Mouse (Mus musculus): ENCODE data around the gene Lsamp. TPM values are rescaled to one million over a fixed set of nuclear protein-coding genes. Genes with fewer than 3 reads are reported as not detected.

Lsamp gene
- polyA plus RNA-seq, 1 experiment from 2014 or later = 1.5 TPM

- H3K27ac ChIP-seq (ENCODE audit: low read depth, low read length) = no peak overlapping the region
- H3K36me3 ChIP-seq (ENCODE audit: control insufficient read depth, insufficient read depth) = no peaks in the 10 kb centered on the region
- no peak overlapping the region for H3K4me3 ChIP-seq (ENCODE audit: low read depth, low read length)
- WGBS = 63% methylated on average over 1 of the region's 1 CpGs
- H3K4me2 ChIP-seq (replicated peaks; ENCODE audit: low read depth) = no peak overlapping the region
- H3K27me3 ChIP-seq (replicated peaks; ENCODE audit: control insufficient read depth, insufficient read depth, low read length) = no peaks in the 10 kb centered on the region
- no peak overlapping the region for H3K9ac ChIP-seq (ENCODE audit: low read depth, low read length)
- H3K4me1 ChIP-seq (replicated peaks; ENCODE audit: control insufficient read depth, insufficient read depth, low read length) = no peaks in the 10 kb centered on the region
- H3K9me3 ChIP-seq (ENCODE audit: control insufficient read depth) = no peaks in the 10 kb centered on the region
- no peak for ATAC-seq
- TF ChIP-seq CTCF (IDR thresholded peaks at IDR 0.05; ENCODE audit: low read depth) = no peak
Measured at GRCm38 (mm10) chr16:40907892-40908291, 923.7 kb downstream of the Lsamp start.

GRCm38 (mm10) chr16:40914141-40914540 is 930.0 kb downstream of the Lsamp start:
- no peak overlapping the region for H3K4me2 ChIP-seq (replicated peaks; ENCODE audit: low read depth)
- no peak for TF ChIP-seq CTCF (IDR thresholded peaks at IDR 0.05; ENCODE audit: low read depth)
- 82% methylated on average over 2 of the region's 2 CpGs for WGBS
- H3K36me3 ChIP-seq (ENCODE audit: control insufficient read depth, insufficient read depth) = no peaks in the 10 kb centered on the region
- no peak overlapping the region for H3K4me3 ChIP-seq (ENCODE audit: low read depth, low read length)
- no peak for ATAC-seq
- H3K9ac ChIP-seq (ENCODE audit: low read depth, low read length) = no peak overlapping the region
- H3K9me3 ChIP-seq (ENCODE audit: control insufficient read depth) = no peaks in the 10 kb centered on the region
- H3K27ac ChIP-seq (ENCODE audit: low read depth, low read length) = no peak overlapping the region
- no peaks in the 10 kb centered on the region for H3K27me3 ChIP-seq (replicated peaks; ENCODE audit: control insufficient read depth, insufficient read depth, low read length)
- no peaks in the 10 kb centered on the region for H3K4me1 ChIP-seq (replicated peaks; ENCODE audit: control insufficient read depth, insufficient read depth, low read length)

GRCm38 (mm10) chr16:40930596-40930995 is 946.4 kb downstream of the Lsamp start:
- no peak overlapping the region for H3K4me2 ChIP-seq (replicated peaks; ENCODE audit: low read depth)
- no peak overlapping the region for H3K27ac ChIP-seq (ENCODE audit: low read depth, low read length)
- no peak overlapping the region for H3K4me3 ChIP-seq (ENCODE audit: low read depth, low read length)
- H3K4me1 ChIP-seq (replicated peaks; ENCODE audit: control insufficient read depth, insufficient read depth, low read length) = no peaks in the 10 kb centered on the region
- TF ChIP-seq CTCF (IDR thresholded peaks at IDR 0.05; ENCODE audit: low read depth) = no peak
- no peaks in the 10 kb centered on the region for H3K9me3 ChIP-seq (ENCODE audit: control insufficient read depth)
- H3K27me3 ChIP-seq (replicated peaks; ENCODE audit: control insufficient read depth, insufficient read depth, low read length) = no peaks in the 10 kb centered on the region
- 42% methylated on average over 4 of the region's 4 CpGs for WGBS
- ATAC-seq = no peak
- no peak overlapping the region for H3K9ac ChIP-seq (ENCODE audit: low read depth, low read length)
- H3K36me3 ChIP-seq (ENCODE audit: control insufficient read depth, insufficient read depth) = no peaks in the 10 kb centered on the region

GRCm38 (mm10) chr16:40942266-40942665 is 958.1 kb downstream of the Lsamp start:
- Histone ChIP-seq H3K36me3 (ENCODE audit: control insufficient read depth, insufficient read depth) (no peaks in the 10 kb centered on the region), H3K27me3 (replicated peaks; ENCODE audit: control insufficient read depth, insufficient read depth, low read length) (no peaks in the 10 kb centered on the region), H3K27ac (ENCODE audit: low read depth, low read length) (no peak overlapping the region), H3K4me1 (replicated peaks; ENCODE audit: control insufficient read depth, insufficient read depth, low read length) (no peaks in the 10 kb centered on the region), H3K4me3 (ENCODE audit: low read depth, low read length) (no peak overlapping the region), H3K4me2 (replicated peaks; ENCODE audit: low read depth) (no peak overlapping the region), H3K9me3 (ENCODE audit: control insufficient read depth) (no peaks in the 10 kb centered on the region), H3K9ac (ENCODE audit: low read depth, low read length) (no peak overlapping the region)
- ATAC-seq = no peak
- 81% methylated on average over 3 of the region's 3 CpGs for WGBS
- no peak for TF ChIP-seq CTCF (IDR thresholded peaks at IDR 0.05; ENCODE audit: low read depth)

- Histone ChIP-seq H3K9ac (ENCODE audit: low read depth, low read length) (no peak overlapping the region), H3K4me1 (replicated peaks; ENCODE audit: control insufficient read depth, insufficient read depth, low read length) (no peaks in the 10 kb centered on the region), H3K27ac (ENCODE audit: low read depth, low read length) (no peak overlapping the region), H3K27me3 (replicated peaks; ENCODE audit: control insufficient read depth, insufficient read depth, low read length) (no peaks in the 10 kb centered on the region), H3K9me3 (ENCODE audit: control insufficient read depth) (no peaks in the 10 kb centered on the region), H3K4me2 (replicated peaks; ENCODE audit: low read depth) (no peak overlapping the region), H3K4me3 (ENCODE audit: low read depth, low read length) (no peak overlapping the region), H3K36me3 (ENCODE audit: control insufficient read depth, insufficient read depth) (no peaks in the 10 kb centered on the region)
- no peak for ATAC-seq
- WGBS = 32% methylated on average over 1 of the region's 1 CpGs
- no peak for TF ChIP-seq CTCF (IDR thresholded peaks at IDR 0.05; ENCODE audit: low read depth)
Measured at GRCm38 (mm10) chr16:40945834-40946233, 961.7 kb downstream of the Lsamp start.

- ATAC-seq = no peak
- H3K4me2 ChIP-seq (replicated peaks; ENCODE audit: low read depth) = no peak overlapping the region
- no peaks in the 10 kb centered on the region for H3K9me3 ChIP-seq (ENCODE audit: control insufficient read depth)
- no peak overlapping the region for H3K9ac ChIP-seq (ENCODE audit: low read depth, low read length)
- TF ChIP-seq CTCF (IDR thresholded peaks at IDR 0.05; ENCODE audit: low read depth) = no peak
- H3K27ac ChIP-seq (ENCODE audit: low read depth, low read length) = no peak overlapping the region
- no peaks in the 10 kb centered on the region for H3K36me3 ChIP-seq (ENCODE audit: control insufficient read depth, insufficient read depth)
- H3K27me3 ChIP-seq (replicated peaks; ENCODE audit: control insufficient read depth, insufficient read depth, low read length) = no peaks in the 10 kb centered on the region
- no peaks in the 10 kb centered on the region for H3K4me1 ChIP-seq (replicated peaks; ENCODE audit: control insufficient read depth, insufficient read depth, low read length)
- H3K4me3 ChIP-seq (ENCODE audit: low read depth, low read length) = no peak overlapping the region
Measured at GRCm38 (mm10) chr16:40948013-40948412, 963.9 kb downstream of the Lsamp start.

- no peak for TF ChIP-seq CTCF (IDR thresholded peaks at IDR 0.05; ENCODE audit: low read depth)
- ATAC-seq = no peak
Measured at GRCm38 (mm10) chr16:40959211-40959610, 975.0 kb downstream of the Lsamp start.

More at GRCm38 (mm10) chr16:40959211-40959610, 975.0 kb downstream of the Lsamp start:
- H3K4me3 ChIP-seq (ENCODE audit: low read depth, low read length) = no peak overlapping the region
- no peaks in the 10 kb centered on the region for H3K27me3 ChIP-seq (replicated peaks; ENCODE audit: control insufficient read depth, insufficient read depth, low read length)
- no peaks in the 10 kb centered on the region for H3K9me3 ChIP-seq (ENCODE audit: control insufficient read depth)
- H3K4me1 ChIP-seq (replicated peaks; ENCODE audit: control insufficient read depth, insufficient read depth, low read length) = no peaks in the 10 kb centered on the region
- WGBS = 45% methylated on average over 2 of the region's 2 CpGs
- no peak overlapping the region for H3K4me2 ChIP-seq (replicated peaks; ENCODE audit: low read depth)
- H3K27ac ChIP-seq (ENCODE audit: low read depth, low read length) = no peak overlapping the region
- no peaks in the 10 kb centered on the region for H3K36me3 ChIP-seq (ENCODE audit: control insufficient read depth, insufficient read depth)
- no peak overlapping the region for H3K9ac ChIP-seq (ENCODE audit: low read depth, low read length)
